Mouse (Mus musculus) ES-Bruce4 (cell line): Measurements from ENCODE around the gene G430095P16Rik. TPM values are rescaled to one million over a fixed set of nuclear protein-coding genes. Genes with fewer than 3 reads are reported as not detected.

Experiments
- H3K27ac ChIP-seq: 2 replicates; pipeline ENCODE4 v1.5.1; 2012; ENCODE audit warnings: low read length, inconsistent platforms; ENCODE audit not compliant: insufficient read depth
- H3K27me3 ChIP-seq: 2 replicates; pipeline ENCODE4 v1.6.1; 2012; ENCODE audit warnings: mild to moderate bottlenecking, low read length, inconsistent platforms; ENCODE audit not compliant: control insufficient read depth, poor library complexity, insufficient read depth, severe bottlenecking
- H3K36me3 ChIP-seq: 2 replicates; pipeline ENCODE4 v1.6.1; 2012; ENCODE audit warnings: inconsistent platforms, mild to moderate bottlenecking, low read length, moderate library complexity; ENCODE audit not compliant: control insufficient read depth, poor library complexity, insufficient read depth, severe bottlenecking
- H3K4me1 ChIP-seq: one replicate; pipeline ENCODE4 v1.8.1; 2011; ENCODE audit warnings: low read length; ENCODE audit not compliant: control insufficient read depth, insufficient read depth
- H3K4me3 ChIP-seq: 2 replicates; pipeline ENCODE4 v1.5.1; 2011; ENCODE audit warnings: low read depth, mild to moderate bottlenecking, low read length
- H3K9ac ChIP-seq: 2 replicates; pipeline ENCODE4 v1.6.1; 2012; ENCODE audit warnings: low read depth, mild to moderate bottlenecking, inconsistent platforms; ENCODE audit not compliant: poor library complexity, severe bottlenecking
- H3K9me3 ChIP-seq: replicated peaks from 2 replicates; pipeline ENCODE4 v1.6.1; 2012; ENCODE audit warnings: mild to moderate bottlenecking, low read length, inconsistent platforms; ENCODE audit not compliant: control insufficient read depth, poor library complexity, insufficient read depth, severe bottlenecking
- CTCF ChIP-seq: IDR thresholded peaks from one replicate; pipeline ENCODE4 v1.8.1; 2011; ENCODE audit warnings: low read depth, low read length
- EP300 ChIP-seq: IDR thresholded peaks from 2 replicates; pipeline ENCODE4 v1.6.1; 2011; ENCODE audit warnings: low read depth, low read length; ENCODE audit not compliant: insufficient read depth
- POLR2A ChIP-seq: IDR thresholded peaks from one replicate; pipeline ENCODE4 v1.8.1; 2011; ENCODE audit warnings: low read length; ENCODE audit not compliant: insufficient read depth
- polyA plus RNA-seq: library from polyadenylated mRNA; stranded (reverse); fragments of >200 nt; gene quantifications from 2 replicates; pipeline ENCODE4 v1.2.4, GENCODE M21; 2011; ENCODE audit warnings: low read depth; ENCODE audit not compliant: missing spikeins, insufficient read depth, insufficient read length

The G430095P16Rik gene
- polyA plus RNA-seq, 1 experiment: not detected

DNA sequence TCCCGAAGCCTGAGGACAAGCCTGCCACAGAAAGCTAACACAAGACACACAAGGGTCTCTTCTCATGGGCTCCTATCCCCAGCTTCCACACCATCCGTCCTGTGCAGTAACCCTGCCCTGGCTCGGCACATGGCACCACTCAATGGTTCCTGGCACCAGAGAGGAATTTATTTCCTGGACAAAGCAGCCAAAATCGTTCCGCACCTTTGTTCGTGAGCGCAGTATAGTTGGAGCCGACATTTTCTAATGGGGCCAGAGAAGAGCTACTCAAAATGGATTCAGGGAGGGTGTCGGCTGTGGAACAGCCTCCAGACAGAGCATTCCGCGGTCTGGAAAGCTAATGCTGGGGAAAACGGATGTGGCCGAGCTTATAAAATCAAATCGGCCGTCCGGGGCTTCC is 26.7 kb downstream of the G430095P16Rik start:
- Histone ChIP-seq H3K27ac (no peak overlapping the region), H3K36me3 (no peaks in the 10 kb centered on the region), H3K27me3 (no peaks in the 10 kb centered on the region), H3K4me3 (no peak overlapping the region), H3K4me1 (peaks cover 2% of the 10 kb centered on the region), H3K9me3 (no peaks in the 10 kb centered on the region), H3K9ac (no peak overlapping the region)
- no peak for TF ChIP-seq EP300
- TF ChIP-seq CTCF: no peak
- TF ChIP-seq POLR2A: no peak

DNA sequence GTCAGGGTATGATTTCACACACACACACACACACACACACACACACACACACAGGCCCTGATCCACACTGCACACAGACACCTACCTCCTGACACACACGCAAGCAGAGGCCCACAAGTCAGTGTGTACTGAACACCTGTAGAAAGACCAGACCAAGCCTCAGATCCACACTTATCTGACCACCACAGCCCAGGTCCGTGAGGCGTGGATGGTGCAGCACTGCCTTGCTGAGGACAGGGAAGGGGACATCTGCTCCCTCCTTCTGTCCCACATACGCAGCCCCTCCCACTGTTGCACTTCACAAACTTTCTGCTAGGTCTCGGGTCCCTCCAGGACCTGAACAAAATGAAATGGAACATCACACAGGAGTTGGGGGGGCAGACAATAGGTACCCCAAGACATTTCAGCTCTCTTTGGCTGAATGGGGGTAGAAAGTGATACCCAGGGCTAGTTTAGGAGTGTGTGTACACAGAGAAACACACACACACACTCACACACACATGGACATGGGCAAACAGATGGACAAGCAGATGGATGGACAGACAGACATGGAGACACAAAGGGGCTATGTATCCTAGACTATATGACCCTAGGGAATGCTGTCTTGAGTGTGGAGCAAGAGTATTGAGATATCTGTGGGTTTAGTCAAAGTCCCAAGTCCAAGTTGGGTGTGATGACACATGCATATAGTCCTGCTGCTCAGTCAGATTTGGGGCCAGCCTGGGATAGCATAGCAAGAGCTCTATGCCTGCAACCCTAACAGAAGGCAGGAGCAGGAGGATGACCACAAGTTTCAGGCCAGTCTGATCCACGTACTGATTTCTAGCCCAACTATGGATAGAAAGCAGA is 30.2 kb downstream of the G430095P16Rik start:
- Histone ChIP-seq H3K36me3 (no peaks in the 10 kb centered on the region), H3K4me1 (no peaks in the 10 kb centered on the region), H3K9me3 (no peaks in the 10 kb centered on the region), H3K27ac (no peak overlapping the region), H3K27me3 (no peaks in the 10 kb centered on the region), H3K9ac (no peak overlapping the region), H3K4me3 (no peak overlapping the region)
- no peak for TF ChIP-seq EP300
- no peak for TF ChIP-seq POLR2A
- TF ChIP-seq CTCF: no peak

DNA sequence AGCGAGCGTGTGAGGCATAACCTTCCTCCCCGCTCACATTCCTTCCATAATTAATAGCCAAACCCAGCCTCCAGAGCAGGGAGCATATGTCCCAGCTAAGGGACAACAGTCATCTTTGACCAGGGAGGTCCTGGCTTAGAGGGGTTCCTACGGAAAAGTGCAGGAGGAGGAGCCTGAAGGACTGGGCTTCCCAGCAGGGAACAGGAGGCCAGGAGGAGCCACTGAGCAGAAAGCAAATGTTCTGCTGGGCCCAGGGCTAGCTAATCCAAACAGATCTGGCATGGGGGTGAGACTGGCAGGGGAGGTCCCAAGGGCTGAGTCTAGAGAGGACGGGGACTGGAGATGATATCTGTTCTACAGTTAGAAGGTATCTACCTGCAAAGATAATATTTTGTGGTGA is 34.7 kb downstream of the G430095P16Rik start:
- Histone ChIP-seq H3K9me3 (no peaks in the 10 kb centered on the region), H3K36me3 (no peaks in the 10 kb centered on the region), H3K4me3 (no peak overlapping the region), H3K27ac (no peak overlapping the region), H3K4me1 (no peaks in the 10 kb centered on the region), H3K9ac (no peak overlapping the region), H3K27me3 (no peaks in the 10 kb centered on the region)
- no peak for TF ChIP-seq CTCF
- TF ChIP-seq POLR2A: no peak
- TF ChIP-seq EP300: no peak

DNA sequence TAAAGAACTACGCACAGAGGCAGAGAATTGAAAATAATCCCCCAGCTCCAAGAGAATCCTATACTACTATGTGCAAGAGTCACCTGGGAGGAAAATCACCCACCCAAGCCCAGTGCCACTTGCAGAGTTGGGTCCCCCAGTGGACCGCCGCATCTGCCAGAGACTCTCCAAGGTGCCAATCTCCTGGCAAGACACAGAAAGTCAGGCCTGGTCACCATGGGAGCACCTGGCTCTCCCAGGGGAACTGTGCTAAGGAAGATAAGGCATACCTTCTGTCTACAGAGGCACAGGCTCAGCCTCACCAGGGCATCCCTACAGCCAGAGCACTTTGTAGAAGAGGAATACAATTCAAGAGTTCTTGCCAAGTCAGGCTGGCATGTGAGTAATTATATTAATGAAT is 35.5 kb downstream of the G430095P16Rik start:
- Histone ChIP-seq H3K36me3 (no peaks in the 10 kb centered on the region), H3K4me1 (no peaks in the 10 kb centered on the region), H3K4me3 (no peak overlapping the region), H3K9ac (no peak overlapping the region), H3K27me3 (no peaks in the 10 kb centered on the region), H3K27ac (no peak overlapping the region), H3K9me3 (no peaks in the 10 kb centered on the region)
- TF ChIP-seq CTCF: no peak
- TF ChIP-seq POLR2A: no peak
- no peak for TF ChIP-seq EP300

DNA sequence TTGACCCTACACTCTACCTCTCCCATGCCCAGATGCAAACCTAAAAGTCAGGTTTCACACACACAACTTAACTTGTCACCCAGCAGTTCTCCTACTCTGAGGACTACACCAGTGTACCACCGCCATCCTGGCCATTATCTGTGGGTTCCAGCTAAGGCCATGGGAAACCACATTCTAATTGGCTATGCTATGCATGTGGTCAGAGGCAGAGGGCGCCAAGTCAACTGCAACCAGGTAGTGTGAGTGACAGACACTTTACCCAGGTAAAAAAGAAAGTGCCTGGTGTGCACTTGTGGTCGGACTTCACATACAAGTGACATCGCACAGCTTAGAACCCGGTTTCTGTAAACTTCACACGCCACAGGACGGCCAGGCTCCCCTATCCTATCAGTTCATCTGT is 36.3 kb downstream of the G430095P16Rik start:
- no peaks in the 10 kb centered on the region for H3K27me3 ChIP-seq
- H3K9ac ChIP-seq: no peak overlapping the region
- no peaks in the 10 kb centered on the region for H3K4me1 ChIP-seq
- no peak for TF ChIP-seq EP300
- TF ChIP-seq CTCF: peak; percentile 63
- no peak overlapping the region for H3K27ac ChIP-seq
- no peak overlapping the region for H3K4me3 ChIP-seq
- no peaks in the 10 kb centered on the region for H3K36me3 ChIP-seq
- H3K9me3 ChIP-seq: no peaks in the 10 kb centered on the region

DNA sequence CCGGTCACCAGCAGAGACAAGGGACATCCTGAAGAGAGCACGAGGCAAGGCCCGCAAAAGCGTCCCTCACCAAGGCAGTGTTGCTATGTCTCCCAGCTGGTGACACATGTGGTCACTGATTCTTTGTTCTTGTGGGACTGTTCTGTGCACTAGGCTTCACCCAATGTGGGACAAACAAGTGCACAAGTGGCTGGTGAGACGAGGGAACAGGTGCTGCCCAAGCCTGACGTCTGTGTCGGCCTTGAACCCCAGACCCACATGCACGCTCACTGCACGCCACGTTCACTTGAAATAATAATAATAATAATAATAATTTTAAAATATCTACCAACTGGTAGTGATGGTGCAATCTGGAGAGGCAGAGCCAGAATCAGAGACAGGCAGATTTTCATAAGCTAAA is 36.9 kb downstream of the G430095P16Rik start:
- Histone ChIP-seq H3K27me3 (no peaks in the 10 kb centered on the region), H3K4me3 (no peak overlapping the region), H3K9me3 (no peaks in the 10 kb centered on the region), H3K27ac (no peak overlapping the region), H3K4me1 (no peaks in the 10 kb centered on the region), H3K9ac (no peak overlapping the region), H3K36me3 (no peaks in the 10 kb centered on the region)
- TF ChIP-seq EP300 (no peak), CTCF (no peak), POLR2A (no peak)
